Mouse (Mus musculus): ENCODE results near the gene Arrdc3. TPM values are rescaled to one million over a fixed set of nuclear protein-coding genes. Genes with fewer than 3 reads are reported as not detected.

Gene Arrdc3
- 60.3 and 61.7 TPM in 2 replicates for polyA plus RNA-seq (2014; fragmentation: Nextera tagmentation; extraction: Ambion mirVana)

- peak within 1 kb of the TSS; percentile 62 for H3K4me2 ChIP-seq (ENCODE audit: low read depth)
- peaks cover 2% of the 10 kb centered on the region; the same call in 1 of the 2 replicates for H3K4me1 ChIP-seq (ENCODE audit: control insufficient read depth, insufficient read depth, low read length)
- DNase-seq (ENCODE audit: low spot score) (peak; percentile 99), ATAC-seq (ENCODE audit: insufficient read depth, low FRiP score, low TSS enrichment) (peak; percentile 42)
- WGBS, result under 1% methylated on average over 28 of the region's 31 CpGs
- H3K4me3 ChIP-seq (ENCODE audit: low read depth, low read length), result peak within 1 kb of the TSS; percentile 87
- no peaks in the 10 kb centered on the region for H3K27me3 ChIP-seq (ENCODE audit: control insufficient read depth, insufficient read depth, low read length)
- H3K27ac ChIP-seq (ENCODE audit: low read depth, low read length), result peak within 1 kb of the TSS; percentile 100
- peak within 1 kb of the TSS; percentile 100 for H3K9ac ChIP-seq (ENCODE audit: low read length)
- no peaks in the 10 kb centered on the region for H3K9me3 ChIP-seq (ENCODE audit: control insufficient read depth, low read length)
- H3K36me3 ChIP-seq (ENCODE audit: control insufficient read depth, insufficient read depth, low read length), result no peaks in the 10 kb centered on the region
Measured at GRCm38 (mm10) chr13:80883190-80883589, at the start of gene Arrdc3. Arrdc3 (plus strand) TSS chr13:80883384.

- no peaks in the 10 kb centered on the region for H3K4me1 ChIP-seq (ENCODE audit: control insufficient read depth, insufficient read depth, low read length)
- H3K36me3 ChIP-seq (ENCODE audit: control insufficient read depth, insufficient read depth, low read length), result no peaks in the 10 kb centered on the region
- ATAC-seq (ENCODE audit: insufficient read depth, low FRiP score, low TSS enrichment) (peak; percentile 27; the same call in 1 of the 2 replicates), DNase-seq (ENCODE audit: low spot score) (peak; percentile 72)
- H3K4me3 ChIP-seq (ENCODE audit: low read depth, low read length), result no peak overlapping the region
- H3K9ac ChIP-seq (ENCODE audit: low read length), result no peak overlapping the region
- no peak overlapping the region for H3K4me2 ChIP-seq (ENCODE audit: low read depth)
- no peaks in the 10 kb centered on the region for H3K9me3 ChIP-seq (ENCODE audit: control insufficient read depth, low read length)
- 13% methylated on average over 5 of the region's 5 CpGs for WGBS
- no peaks in the 10 kb centered on the region for H3K27me3 ChIP-seq (ENCODE audit: control insufficient read depth, insufficient read depth, low read length)
- no peak overlapping the region for H3K27ac ChIP-seq (ENCODE audit: low read depth, low read length)
Measured at GRCm38 (mm10) chr13:80862215-80862614, 21.0 kb upstream of the Arrdc3 start.

- no peak overlapping the region for H3K27ac ChIP-seq (ENCODE audit: low read depth, low read length)
- H3K4me1 ChIP-seq (ENCODE audit: control insufficient read depth, insufficient read depth, low read length), result no peaks in the 10 kb centered on the region
- no peak overlapping the region for H3K9ac ChIP-seq (ENCODE audit: low read length)
- no peak for ATAC-seq (ENCODE audit: insufficient read depth, low FRiP score, low TSS enrichment)
- H3K4me3 ChIP-seq (ENCODE audit: low read depth, low read length), result no peak overlapping the region
- 69% methylated on average over 3 of the region's 3 CpGs for WGBS
- H3K4me2 ChIP-seq (ENCODE audit: low read depth), result no peak overlapping the region
- DNase-seq (ENCODE audit: low spot score), result no peak
- H3K27me3 ChIP-seq (ENCODE audit: control insufficient read depth, insufficient read depth, low read length), result no peaks in the 10 kb centered on the region
- H3K36me3 ChIP-seq (ENCODE audit: control insufficient read depth, insufficient read depth, low read length), result no peaks in the 10 kb centered on the region
- H3K9me3 ChIP-seq (ENCODE audit: control insufficient read depth, low read length), result no peaks in the 10 kb centered on the region
Measured at GRCm38 (mm10) chr13:80864195-80864594, 19.0 kb upstream of the Arrdc3 start.

DNA sequence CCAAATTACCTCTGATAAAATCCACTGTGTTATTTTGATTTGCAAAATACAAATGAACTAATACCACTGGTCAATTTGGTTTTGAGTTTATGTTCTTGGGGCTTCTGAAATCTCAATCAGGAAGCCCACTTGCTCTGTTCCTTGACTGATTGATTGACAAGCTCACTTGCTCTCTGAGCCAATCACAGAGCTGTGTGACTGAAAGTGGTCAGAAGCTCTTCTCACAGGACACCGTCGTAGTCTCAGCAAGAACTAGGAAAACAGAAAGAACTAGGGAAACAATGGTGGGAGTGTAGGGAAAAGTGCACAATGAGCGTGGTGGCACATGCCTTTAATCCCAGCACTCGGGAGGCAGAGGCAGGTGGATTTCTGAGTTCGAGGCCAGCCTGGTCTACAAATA, 8.1 kb upstream of the Arrdc3 start:
- H3K36me3 ChIP-seq (ENCODE audit: control insufficient read depth, insufficient read depth, low read length), result no peaks in the 10 kb centered on the region
- no peak overlapping the region for H3K4me2 ChIP-seq (ENCODE audit: low read depth)
- no peaks in the 10 kb centered on the region for H3K4me1 ChIP-seq (ENCODE audit: control insufficient read depth, insufficient read depth, low read length)
- H3K9ac ChIP-seq (ENCODE audit: low read length), result no peak overlapping the region
- H3K4me3 ChIP-seq (ENCODE audit: low read depth, low read length), result no peak overlapping the region
- no peaks in the 10 kb centered on the region for H3K9me3 ChIP-seq (ENCODE audit: control insufficient read depth, low read length)
- DNase-seq (ENCODE audit: low spot score) (no peak), ATAC-seq (ENCODE audit: insufficient read depth, low FRiP score, low TSS enrichment) (no peak)
- H3K27ac ChIP-seq (ENCODE audit: low read depth, low read length), result no peak overlapping the region
- H3K27me3 ChIP-seq (ENCODE audit: control insufficient read depth, insufficient read depth, low read length), result no peaks in the 10 kb centered on the region
- 96% methylated on average over 5 of the region's 5 CpGs for WGBS

DNA sequence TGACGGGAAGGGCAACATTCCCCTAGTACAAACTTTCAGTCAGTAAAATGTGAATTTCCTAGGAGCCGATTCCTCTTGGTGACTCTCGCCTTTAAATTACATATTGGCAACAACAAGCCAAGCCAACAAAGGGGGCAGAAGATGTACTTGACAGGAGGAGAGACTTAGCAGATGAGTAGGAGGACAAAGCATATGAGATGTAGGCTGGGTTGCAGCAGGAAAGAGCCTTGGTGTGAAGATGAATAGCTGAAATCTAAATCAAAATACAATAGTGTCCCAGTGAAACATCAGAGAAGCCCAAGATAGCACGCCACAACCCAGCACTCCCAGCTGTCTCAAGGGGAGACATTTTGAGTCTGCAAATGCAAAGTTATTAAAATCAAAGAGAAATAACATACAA, 2.4 kb upstream of the Arrdc3 start:
- Histone ChIP-seq H3K9me3 (ENCODE audit: control insufficient read depth, low read length) (no peaks in the 10 kb centered on the region), H3K27me3 (ENCODE audit: control insufficient read depth, insufficient read depth, low read length) (no peaks in the 10 kb centered on the region), H3K36me3 (ENCODE audit: control insufficient read depth, insufficient read depth, low read length) (no peaks in the 10 kb centered on the region), H3K4me3 (ENCODE audit: low read depth, low read length) (no peak overlapping the region), H3K4me1 (ENCODE audit: control insufficient read depth, insufficient read depth, low read length) (no peaks in the 10 kb centered on the region), H3K9ac (ENCODE audit: low read length) (no peak overlapping the region), H3K27ac (ENCODE audit: low read depth, low read length) (no peak overlapping the region), H3K4me2 (ENCODE audit: low read depth) (no peak overlapping the region)
- WGBS, result 88% methylated on average over 4 of the region's 4 CpGs
- no peak for ATAC-seq (ENCODE audit: insufficient read depth, low FRiP score, low TSS enrichment)
- no peak for DNase-seq (ENCODE audit: low spot score)

DNA sequence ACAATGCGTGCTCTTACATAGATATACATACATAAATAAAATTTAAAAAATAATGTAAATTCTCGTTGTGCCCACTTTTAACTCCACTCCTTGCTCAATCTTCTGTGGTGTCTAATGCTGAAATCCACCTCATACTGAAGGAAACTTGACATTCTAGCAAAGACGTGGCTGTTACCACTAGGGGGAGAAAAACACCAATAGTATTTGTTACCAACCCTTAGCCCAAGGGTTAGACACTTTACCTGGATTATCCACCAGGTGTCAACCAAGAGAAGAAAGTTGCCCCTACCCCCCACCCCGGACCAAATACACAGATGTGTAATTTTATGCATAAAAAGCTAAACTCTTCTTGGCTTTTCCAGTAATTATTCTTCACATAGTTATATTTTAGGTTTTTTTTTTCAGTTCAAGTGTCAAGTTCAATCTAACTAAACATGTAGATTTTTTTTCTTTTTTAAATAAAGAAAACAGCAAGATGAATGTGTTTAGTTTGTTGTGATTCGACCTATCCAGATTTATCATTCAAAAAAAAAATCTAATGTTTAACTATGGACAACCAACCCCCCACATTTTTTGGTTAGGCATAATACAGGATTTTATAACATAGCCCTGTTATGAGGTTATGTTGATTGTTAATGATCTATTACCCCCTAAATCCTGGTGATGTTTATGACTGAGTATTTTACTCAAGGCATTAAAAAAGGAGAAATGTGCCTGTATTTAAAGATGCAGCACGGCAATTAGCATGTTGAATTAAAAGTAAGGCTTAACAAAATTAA, 1.3 kb upstream of the Arrdc3 start:
- WGBS, result 23% methylated on average over 6 of the region's 6 CpGs
- Histone ChIP-seq H3K4me2 (ENCODE audit: low read depth) (peak overlapping the region; percentile 62; the same call in 1 of the 2 replicates), H3K27ac (ENCODE audit: low read depth, low read length) (peak overlapping the region; percentile 100; the same call in 1 of the 2 replicates)

DNA sequence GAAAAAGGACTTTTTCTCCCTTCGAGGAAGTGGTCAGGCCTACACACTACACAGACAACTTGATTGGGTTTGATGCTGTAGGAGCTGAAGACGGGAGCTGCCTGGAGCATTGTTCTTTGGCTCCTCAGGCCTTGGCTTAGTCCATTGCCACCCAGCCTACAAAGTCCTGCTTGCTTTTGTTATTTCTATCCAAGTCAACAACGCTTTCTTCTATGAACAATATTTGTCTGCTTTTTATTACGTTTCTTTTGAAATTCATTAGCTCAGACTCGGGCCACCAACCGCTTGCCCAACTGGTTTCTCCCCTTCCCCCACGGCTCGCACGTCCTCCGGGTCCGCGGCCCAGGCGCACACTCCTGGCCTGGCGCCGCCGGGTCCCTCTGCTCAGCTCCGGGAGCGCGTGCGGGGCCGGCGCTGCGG, 458 bp upstream of the Arrdc3 start:
- peak overlapping the region; percentile 62 for H3K4me2 ChIP-seq (ENCODE audit: low read depth)
- H3K9me3 ChIP-seq (ENCODE audit: control insufficient read depth, low read length), result no peaks in the 10 kb centered on the region
- peak overlapping the region; percentile 100 for H3K9ac ChIP-seq (ENCODE audit: low read length)
- H3K4me1 ChIP-seq (ENCODE audit: control insufficient read depth, insufficient read depth, low read length), result peaks cover 2% of the 10 kb centered on the region; the same call in 1 of the 2 replicates
- ATAC-seq (ENCODE audit: insufficient read depth, low FRiP score, low TSS enrichment) (peak; percentile 35), DNase-seq (ENCODE audit: low spot score) (no peak)
- no peaks in the 10 kb centered on the region for H3K27me3 ChIP-seq (ENCODE audit: control insufficient read depth, insufficient read depth, low read length)
- H3K36me3 ChIP-seq (ENCODE audit: control insufficient read depth, insufficient read depth, low read length), result no peaks in the 10 kb centered on the region
- under 1% methylated on average over 21 of the region's 23 CpGs for WGBS
- H3K27ac ChIP-seq (ENCODE audit: low read depth, low read length), result peak overlapping the region; percentile 100
- H3K4me3 ChIP-seq (ENCODE audit: low read depth, low read length), result peak overlapping the region; percentile 87

More for the DNA sequence above, 1.3 kb upstream of the Arrdc3 start:
- ATAC-seq (ENCODE audit: insufficient read depth, low FRiP score, low TSS enrichment) (no peak), DNase-seq (ENCODE audit: low spot score) (peak; percentile 41)
- Histone ChIP-seq H3K9me3 (ENCODE audit: control insufficient read depth, low read length) (no peaks in the 10 kb centered on the region), H3K27me3 (ENCODE audit: control insufficient read depth, insufficient read depth, low read length) (no peaks in the 10 kb centered on the region), H3K36me3 (ENCODE audit: control insufficient read depth, insufficient read depth, low read length) (no peaks in the 10 kb centered on the region), H3K9ac (ENCODE audit: low read length) (no peak overlapping the region; the same call in 1 of the 2 replicates), H3K4me3 (ENCODE audit: low read depth, low read length) (no peak overlapping the region; the same call in 1 of the 2 replicates), H3K4me1 (ENCODE audit: control insufficient read depth, insufficient read depth, low read length) (peaks cover 2% of the 10 kb centered on the region; the same call in 1 of the 2 replicates)

DNA sequence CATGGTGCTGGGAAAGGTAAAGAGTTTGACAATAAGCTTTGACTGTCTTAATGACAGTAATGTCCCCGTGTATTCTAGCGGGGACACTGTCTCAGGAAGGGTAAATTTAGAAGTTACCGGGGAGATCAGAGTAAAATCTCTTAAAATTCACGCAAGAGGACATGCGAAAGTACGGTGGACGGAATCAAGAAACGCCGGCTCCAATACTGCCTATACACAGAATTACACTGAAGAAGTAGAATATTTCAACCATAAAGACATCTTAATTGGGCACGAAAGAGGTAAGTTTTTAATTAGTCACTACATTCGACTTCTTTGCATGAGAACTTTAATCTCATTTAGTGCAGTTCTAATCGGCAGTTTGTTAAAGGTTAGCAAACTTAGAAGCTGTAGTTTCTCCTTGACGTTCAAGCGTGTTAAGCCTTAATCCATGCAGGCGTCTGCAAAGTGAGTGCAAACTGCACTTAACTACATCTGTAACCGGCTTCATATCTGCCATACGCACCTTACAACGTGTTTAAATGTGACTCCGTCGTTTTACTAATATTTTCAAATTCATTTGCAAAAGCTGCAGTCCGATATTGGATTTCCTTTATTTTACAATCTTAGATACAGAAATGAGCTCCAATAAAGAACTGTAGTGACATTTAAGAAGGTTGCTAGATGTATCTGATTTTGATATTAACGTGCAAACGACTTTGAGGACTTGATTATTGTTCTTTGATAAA, 629 bp downstream of the Arrdc3 start:
- ATAC-seq (ENCODE audit: insufficient read depth, low FRiP score, low TSS enrichment), result no peak
- H3K9ac ChIP-seq (ENCODE audit: low read length), result peak overlapping the region; percentile 100
- under 1% methylated on average over 23 of the region's 23 CpGs for WGBS

More for the DNA sequence above, 629 bp downstream of the Arrdc3 start:
- no peaks in the 10 kb centered on the region for H3K36me3 ChIP-seq (ENCODE audit: control insufficient read depth, insufficient read depth, low read length)
- peak overlapping the region; percentile 100 for H3K27ac ChIP-seq (ENCODE audit: low read depth, low read length)
- peaks cover 2% of the 10 kb centered on the region; the same call in 1 of the 2 replicates for H3K4me1 ChIP-seq (ENCODE audit: control insufficient read depth, insufficient read depth, low read length)
- peak overlapping the region; percentile 62 for H3K4me2 ChIP-seq (ENCODE audit: low read depth)
- no peaks in the 10 kb centered on the region for H3K27me3 ChIP-seq (ENCODE audit: control insufficient read depth, insufficient read depth, low read length)
- peak overlapping the region; percentile 87 for H3K4me3 ChIP-seq (ENCODE audit: low read depth, low read length)
- DNase-seq (ENCODE audit: low spot score), result peak; percentile 51
- H3K9me3 ChIP-seq (ENCODE audit: control insufficient read depth, low read length), result no peaks in the 10 kb centered on the region

Data from neural tube, embryonic 11.5 days (tissue).